33 mouse cellular contexts compared by ENCODE assay signal in the genomic region with DNA sequence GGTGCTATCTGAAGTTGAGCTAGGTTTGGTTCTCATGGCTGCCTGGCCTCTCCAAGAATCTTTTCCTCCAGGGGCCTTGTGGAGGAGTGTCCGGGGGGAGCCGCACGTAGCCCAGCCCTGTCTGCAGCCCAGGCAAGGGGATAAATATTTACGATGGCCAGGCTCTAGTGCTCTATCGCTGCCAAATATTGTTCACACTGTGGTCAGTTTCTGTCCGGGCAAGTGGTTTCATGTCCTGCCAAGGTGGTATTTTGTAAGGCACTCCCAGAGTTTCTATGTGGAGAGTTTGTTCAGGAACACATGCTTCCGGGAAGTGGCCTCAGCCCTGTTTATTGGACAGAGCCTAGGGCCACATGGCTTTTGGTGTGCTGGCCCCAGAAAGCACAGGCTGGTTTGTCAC. TPM values are rescaled to one million over a fixed set of nuclear protein-coding genes. Genes with fewer than 3 reads are reported as not detected.
A peak's percentile ranks its signal among the peaks of the same experiment; 100 is the strongest.
DNase-seq lines count a peak whose midpoint lies in the region; ATAC-seq and TF ChIP-seq lines count a peak whose summit lies in the region.
"Had no signal": no experiment of that assay in that cellular context is flagged by ENCODE, and none has a peak within 500 bp of the region (broad histone marks: within the 10 kb centered on the region; RNA-seq: fewer than 3 reads in every experiment).

No protein-coding gene starts in this region.

- no peak overlapping the region for H3K4me2 ChIP-seq in limb, embryonic 13.5 days (replicated peaks)
- no peak overlapping the region for H3K4me2 ChIP-seq in lung, embryonic 16.5 days (ENCODE audit: low read depth, low read length)
- H3K4me2 ChIP-seq in hindbrain, embryonic 13.5 days, result no peak overlapping the region
- H3K4me2 ChIP-seq: embryonic facial prominence, embryonic 13.5 days; forebrain, embryonic 15.5 days; heart, embryonic 12.5 days; hindbrain, embryonic 15.5 days; kidney, embryonic 15.5 days; liver, embryonic 15.5 days; midbrain, embryonic 13.5 days; neural tube, embryonic 13.5 days had no signal

- no peak for TF ChIP-seq POLR2A in cortical plate, adult 2 months (IDR thresholded peaks at IDR 0.05; ENCODE audit: extremely low read depth, insufficient read depth, low read length)

- TF ChIP-seq CTCF in cortical plate, adult 2 months (IDR thresholded peaks at IDR 0.05; ENCODE audit: extremely low read depth, insufficient read depth, low read length), result no peak

- H3K9me3 ChIP-seq in limb, embryonic 13.5 days, result no peaks in the 10 kb centered on the region
- no peaks in the 10 kb centered on the region for H3K9me3 ChIP-seq in limb, embryonic 10.5 days (replicated peaks)
- H3K9me3 ChIP-seq in lung, embryonic 16.5 days (ENCODE audit: control insufficient read depth, low read length), result no peaks in the 10 kb centered on the region
- H3K9me3 ChIP-seq in hindbrain, embryonic 13.5 days, result no peaks in the 10 kb centered on the region
- H3K9me3 ChIP-seq: embryonic facial prominence, embryonic 13.5 days; forebrain, embryonic 10.5 days; forebrain, embryonic 15.5 days; heart, embryonic 12.5 days; hindbrain, embryonic 15.5 days; kidney, embryonic 15.5 days; liver, embryonic 15.5 days; midbrain, embryonic 13.5 days; neural tube, embryonic 13.5 days had no signal

- ATAC-seq in limb, embryonic 13.5 days (ENCODE audit: low FRiP score, low read depth), result no peak
- ATAC-seq in lung, embryonic 16.5 days (ENCODE audit: low read depth), result peak; percentile 39; the same call in 1 of the 2 replicates
- ATAC-seq in hindbrain, embryonic 13.5 days (ENCODE audit: low FRiP score), result no peak
- ATAC-seq: activated CD4-positive, CD25-positive, alpha-beta regulatory T cell, adult 4 months; forebrain, embryonic 15.5 days; inflammation-experienced regulatory T-cells, adult 6 months; midbrain, embryonic 13.5 days had no signal

- no peak for DNase-seq in limb, embryonic 10.5 days (ENCODE audit: low spot score)
- peak; percentile 92 for DNase-seq in lung, postnatal 36 days
- DNase-seq in cerebellum, adult 9-10 months, result no peak
- DNase-seq: adrenal gland, adult 2 months; adrenal gland, postnatal 36 days; cerebellum, adult 2 months; cerebellum, postnatal 36 days; embryo, embryonic 11 days; gastrocnemius, postnatal 25 days; kidney, adult 11 months; kidney, postnatal 25 days; retina, postnatal 1 day; right cerebral cortex, postnatal 14 days; thymus, postnatal 25 days had no signal

- peak overlapping the region; percentile 4; the same call in 1 of the 2 replicates for H3K9ac ChIP-seq in limb, embryonic 13.5 days
- H3K9ac ChIP-seq in lung, embryonic 16.5 days (ENCODE audit: low read length), result no peak overlapping the region
- no peak overlapping the region for H3K9ac ChIP-seq in hindbrain, embryonic 13.5 days
- H3K9ac ChIP-seq: embryonic facial prominence, embryonic 13.5 days; forebrain, embryonic 15.5 days; heart, embryonic 12.5 days; hindbrain, embryonic 15.5 days; kidney, embryonic 15.5 days; liver, embryonic 15.5 days; midbrain, embryonic 13.5 days; neural tube, embryonic 13.5 days had no signal

- H3K4me1 ChIP-seq in limb, embryonic 13.5 days, result peaks cover 6% of the 10 kb centered on the region; the same call in 1 of the 2 replicates
- H3K4me1 ChIP-seq in limb, embryonic 10.5 days, result peaks cover 29% of the 10 kb centered on the region
- H3K4me1 ChIP-seq in cortical plate, adult 2 months (ENCODE audit: control insufficient read depth, insufficient read depth, low read length), result no peaks in the 10 kb centered on the region
- peaks cover 7% of the 10 kb centered on the region for H3K4me1 ChIP-seq in lung, embryonic 16.5 days (replicated peaks; ENCODE audit: control insufficient read depth, insufficient read depth, low read length)
- no peaks in the 10 kb centered on the region for H3K4me1 ChIP-seq in hindbrain, embryonic 13.5 days (replicated peaks)
- H3K4me1 ChIP-seq: embryonic facial prominence, embryonic 13.5 days; forebrain, embryonic 15.5 days; hindbrain, embryonic 15.5 days; liver, embryonic 15.5 days; midbrain, embryonic 13.5 days; neural tube, embryonic 13.5 days had no signal

- no peak overlapping the region for H3K4me3 ChIP-seq in limb, embryonic 13.5 days
- no peak overlapping the region for H3K4me3 ChIP-seq in limb, embryonic 10.5 days
- no peak overlapping the region for H3K4me3 ChIP-seq in cortical plate, adult 2 months (ENCODE audit: insufficient read depth, low read length)
- no peak overlapping the region for H3K4me3 ChIP-seq in lung, embryonic 16.5 days (ENCODE audit: low read length)
- H3K4me3 ChIP-seq in hindbrain, embryonic 13.5 days, result no peak overlapping the region
- H3K4me3 ChIP-seq: embryonic facial prominence, embryonic 13.5 days; forebrain, embryonic 10.5 days; forebrain, embryonic 15.5 days; heart, adult 2 months; heart, embryonic 12.5 days; hindbrain, embryonic 15.5 days; kidney, embryonic 15.5 days; liver, embryonic 15.5 days; midbrain, embryonic 13.5 days; neural tube, embryonic 13.5 days had no signal

- H3K36me3 ChIP-seq in limb, embryonic 13.5 days, result peaks cover 47% of the 10 kb centered on the region
- H3K36me3 ChIP-seq in limb, embryonic 10.5 days, result peaks cover 72% of the 10 kb centered on the region
- no peaks in the 10 kb centered on the region for H3K36me3 ChIP-seq in lung, embryonic 16.5 days (ENCODE audit: control insufficient read depth, insufficient read depth, low read length)
- H3K36me3 ChIP-seq in hindbrain, embryonic 13.5 days, result no peaks in the 10 kb centered on the region
- H3K36me3 ChIP-seq: forebrain, embryonic 15.5 days; heart, embryonic 12.5 days; hindbrain, embryonic 15.5 days; kidney, embryonic 15.5 days; liver, embryonic 15.5 days; midbrain, embryonic 13.5 days; neural tube, embryonic 13.5 days had no signal

- no peak overlapping the region for H3K27ac ChIP-seq in limb, embryonic 13.5 days
- H3K27ac ChIP-seq in limb, embryonic 10.5 days, result no peak overlapping the region
- peak overlapping the region; percentile 84 for H3K27ac ChIP-seq in cortical plate, adult 2 months (ENCODE audit: insufficient read depth, low read length)
- H3K27ac ChIP-seq in lung, embryonic 16.5 days (ENCODE audit: low read length), result peak overlapping the region; percentile 59
- H3K27ac ChIP-seq in hindbrain, embryonic 13.5 days, result no peak overlapping the region
- H3K27ac ChIP-seq: embryonic facial prominence, embryonic 13.5 days; forebrain, embryonic 10.5 days; forebrain, embryonic 15.5 days; heart, adult 2 months; hindbrain, embryonic 15.5 days; kidney, embryonic 15.5 days; liver, embryonic 15.5 days; macrophage; midbrain, embryonic 13.5 days; neural tube, embryonic 13.5 days had no signal

- 71% methylated on average over 7 of the region's 7 CpGs for WGBS in limb, embryonic 13.5 days
- WGBS in limb, embryonic 10.5 days, result 81% methylated on average over 7 of the region's 7 CpGs
- 51% methylated on average over 7 of the region's 7 CpGs for WGBS in lung, embryonic 16.5 days
- WGBS in hindbrain, embryonic 13.5 days, result 91% methylated on average over 7 of the region's 7 CpGs

- no peaks in the 10 kb centered on the region for H3K27me3 ChIP-seq in limb, embryonic 13.5 days
- H3K27me3 ChIP-seq in limb, embryonic 10.5 days (ENCODE audit: low read depth, poor library complexity, severe bottlenecking), result no peaks in the 10 kb centered on the region; the same call in 1 of the 2 replicates
- H3K27me3 ChIP-seq in lung, embryonic 16.5 days (ENCODE audit: control insufficient read depth, insufficient read depth, low read depth, low read length), result no peaks in the 10 kb centered on the region
- no peaks in the 10 kb centered on the region for H3K27me3 ChIP-seq in hindbrain, embryonic 13.5 days
- H3K27me3 ChIP-seq: embryonic facial prominence, embryonic 13.5 days; forebrain, embryonic 15.5 days; hindbrain, embryonic 15.5 days; kidney, embryonic 15.5 days; midbrain, embryonic 13.5 days; neural tube, embryonic 13.5 days had no signal

RNA-seq across cellular contexts. Expression of a gene that starts 10.5 kb away (rescaled TPM):
- polyA plus RNA-seq in limb, embryonic 13.5 days (2015; fragmentation: Nextera tagmentation; extraction: Ambion mirVana), result 61.7 and 70.0 TPM in 2 replicates
- 33.6 and 43.5 TPM in 2 replicates for polyA plus RNA-seq in limb, embryonic 10.5 days (2016; fragmentation: Nextera tagmentation; extraction: Ambion mirVana)
- 3.0 TPM in 2 replicates for polyA plus RNA-seq in cortical plate, adult 2 months (2012; rRNA removed)
- polyA plus RNA-seq in lung, embryonic 16.5 days (2015; fragmentation: Nextera tagmentation; extraction: Ambion mirVana), result 23.4 and 28.2 TPM in 2 replicates
- polyA plus RNA-seq in hindbrain, embryonic 13.5 days (2015; fragmentation: Nextera tagmentation; extraction: Ambion mirVana), result 9.6 and 10.2 TPM in 2 replicates
- polyA plus RNA-seq: activated CD4-positive, CD25-positive, alpha-beta regulatory T cell, adult 4 months; inflammation-experienced regulatory T-cells, adult 6 months; macrophage had no signal

RNA-seq across cellular contexts. Expression of a gene that starts 20.5 kb away (rescaled TPM):
- 117 and 118 TPM in 2 replicates for polyA plus RNA-seq in limb, embryonic 13.5 days (2015; fragmentation: Nextera tagmentation; extraction: Ambion mirVana)
- polyA plus RNA-seq in limb, embryonic 10.5 days (2016; fragmentation: Nextera tagmentation; extraction: Ambion mirVana), result 100 and 102 TPM in 2 replicates
- 235 and 239 TPM in 2 replicates for polyA plus RNA-seq in cortical plate, adult 2 months (2012; rRNA removed)
- polyA plus RNA-seq in lung, embryonic 16.5 days (2015; fragmentation: Nextera tagmentation; extraction: Ambion mirVana), result 144 and 148 TPM in 2 replicates
- polyA plus RNA-seq in hindbrain, embryonic 13.5 days (2015; fragmentation: Nextera tagmentation; extraction: Ambion mirVana), result 160 and 169 TPM in 2 replicates

RNA-seq across cellular contexts. Expression of a gene that starts 38.8 kb away (rescaled TPM):
- 47.8 and 48.4 TPM in 2 replicates for polyA plus RNA-seq in limb, embryonic 13.5 days (2015; fragmentation: Nextera tagmentation; extraction: Ambion mirVana)
- 43.8 and 49.0 TPM in 2 replicates for polyA plus RNA-seq in limb, embryonic 10.5 days (2016; fragmentation: Nextera tagmentation; extraction: Ambion mirVana)
- 34.3 and 35.7 TPM in 2 replicates for polyA plus RNA-seq in cortical plate, adult 2 months (2012; rRNA removed)
- 36.0 and 39.2 TPM in 2 replicates for polyA plus RNA-seq in lung, embryonic 16.5 days (2015; fragmentation: Nextera tagmentation; extraction: Ambion mirVana)
- polyA plus RNA-seq in hindbrain, embryonic 13.5 days (2015; fragmentation: Nextera tagmentation; extraction: Ambion mirVana), result 46.0 and 47.3 TPM in 2 replicates

RNA-seq across cellular contexts. Expression of a gene that starts 41.0 kb away (rescaled TPM):
- polyA plus RNA-seq in limb, embryonic 13.5 days (2015; fragmentation: Nextera tagmentation; extraction: Ambion mirVana), result 1.6 and 1.7 TPM in 2 replicates
- polyA plus RNA-seq in limb, embryonic 10.5 days (2016; fragmentation: Nextera tagmentation; extraction: Ambion mirVana), result 0.30 and 0.80 TPM in 2 replicates
- 0.51 and 0.54 TPM in 2 replicates for polyA plus RNA-seq in cortical plate, adult 2 months (2012; rRNA removed)
- 3.4 and 5.2 TPM in 2 replicates for polyA plus RNA-seq in lung, embryonic 16.5 days (2015; fragmentation: Nextera tagmentation; extraction: Ambion mirVana)
- polyA plus RNA-seq in hindbrain, embryonic 13.5 days (2015; fragmentation: Nextera tagmentation; extraction: Ambion mirVana), result 0.36 and 0.97 TPM in 2 replicates
- polyA plus RNA-seq: activated CD4-positive, CD25-positive, alpha-beta regulatory T cell, adult 4 months; heart, postnatal 0 days; liver, adult 2 months; liver, embryonic 15.5 days; macrophage; neural tube, embryonic 13.5 days had no signal

Comparison
In these comparisons a context has a peak if more than half of its experiments do, and no peak if none do; other contexts are left out.
1. H3K27ac ChIP-seq: peak in cortical plate, adult 2 months (single experiment) and lung, embryonic 16.5 days (single experiment); none in limb, embryonic 13.5 days (single experiment), limb, embryonic 10.5 days (single experiment) and hindbrain, embryonic 13.5 days (single experiment).